Mouse (Mus musculus) G1E (cell line): ENCODE measurements around the gene Arap2.

Source experiments
- CTCF ChIP-seq: IDR thresholded peaks from 2 replicates; pipeline ENCODE4 v1.5.1; 2012; ENCODE audit warnings: low read depth, low read length, inconsistent platforms, mixed read lengths
- GATA1 ChIP-seq: IDR thresholded peaks from 2 replicates; pipeline ENCODE4 v1.6.1; 2012; ENCODE audit warnings: borderline replicate concordance, low read length, inconsistent platforms, mixed read lengths
- GATA2 ChIP-seq: IDR thresholded peaks from 2 replicates; pipeline ENCODE4 v1.6.1; 2012; ENCODE audit warnings: low read depth, low read length, inconsistent platforms, borderline replicate concordance
- TAL1 ChIP-seq: conservative IDR thresholded peaks from 2 replicates; pipeline ENCODE4 v1.6.1; 2012; ENCODE audit warnings: low read depth, low read length, inconsistent platforms, mixed read lengths

GRCm38 (mm10) chr5:62755808-62756527 is 10.0 kb downstream of the Arap2 start:
- TF ChIP-seq CTCF, result no peak
- no peak for TF ChIP-seq GATA1
- no peak for TF ChIP-seq TAL1
- TF ChIP-seq GATA2, result no peak
